Mouse (Mus musculus): ENCODE results near the gene Ift122. TPM values are rescaled to one million over a fixed set of nuclear protein-coding genes. Genes with fewer than 3 reads are reported as not detected.

Gene Ift122
- total and polyA plus RNA-seq, 3 experiments: 3.3 to 8.0 TPM; not detected in 1

GRCm38 (mm10) chr6:115897117-115897516 lies 43.8 kb downstream of the Ift122 start:
- no peaks in the 10 kb centered on the region for H3K79me2 ChIP-seq (ENCODE audit: control insufficient read depth, insufficient read depth, low read length, poor library complexity)
- H3K36me3 ChIP-seq (ENCODE audit: control insufficient read depth in 1 of 2, insufficient read depth in 2 of 2, low read length in 2 of 2): 0 out of 4 replicates have a peak, but pooled peaks cover 0 to 3% of the 10 kb centered on the region in 2 experiments
- H3K9me3 ChIP-seq (replicated peaks; ENCODE audit: insufficient read depth, low read length): no peaks in the 10 kb centered on the region
- no peak overlapping the region for H3K9ac ChIP-seq (ENCODE audit: control insufficient read depth, low read depth, low read length, poor library complexity, severe bottlenecking)
- no peaks in the 10 kb centered on the region for H3K27me3 ChIP-seq (ENCODE audit: control insufficient read depth in 1 of 2, insufficient read depth in 2 of 2, low read length in 2 of 2)
- no peak for TF ChIP-seq ETS1 (IDR thresholded peaks at IDR 0.05; ENCODE audit: low read depth, low read length)
- TF ChIP-seq MYB (IDR thresholded peaks at IDR 0.05; ENCODE audit: low read depth, low read length): no peak
- no peak for TF ChIP-seq CTCF (IDR thresholded peaks at IDR 0.05 in 2 of 3, conservative IDR thresholded peaks at IDR 0.05 in 1 of 3; ENCODE audit: control insufficient read depth in 1 of 3, insufficient read depth in 1 of 3, low read depth in 2 of 3, low read length in 3 of 3, poor library complexity in 1 of 3, severe bottlenecking in 1 of 3)
- TF ChIP-seq UBTF (IDR thresholded peaks at IDR 0.05; ENCODE audit: borderline replicate concordance, insufficient read depth, low read depth, low read length): no peak
- no peak for TF ChIP-seq HCFC1 (IDR thresholded peaks at IDR 0.05; ENCODE audit: low read depth, low read length)
- no peaks in the 10 kb centered on the region for H3K4me1 ChIP-seq (ENCODE audit: control insufficient read depth in 1 of 2, insufficient read depth in 2 of 2, low read length in 2 of 2)
- no peak overlapping the region for H3K27ac ChIP-seq (ENCODE audit: control insufficient read depth, low read depth, low read length)
- DNase-seq (ENCODE audit: low read depth, low spot score): no peak
- H3K4me3 ChIP-seq (ENCODE audit: control insufficient read depth in 1 of 2, insufficient read depth in 1 of 2, low read depth in 2 of 2, low read length in 2 of 2): no peak overlapping the region

GRCm38 (mm10) chr6:115897926-115898520 lies 44.8 kb downstream of the Ift122 start:
- TF ChIP-seq ETS1 (IDR thresholded peaks at IDR 0.05; ENCODE audit: low read depth, low read length) (no peak), POLR2A (IDR thresholded peaks at IDR 0.05; ENCODE audit: control insufficient read depth in 1 of 2, insufficient read depth in 1 of 2, low read depth in 1 of 2, low read length in 2 of 2, poor library complexity in 1 of 2) (no peak), CHD2 (IDR thresholded peaks at IDR 0.05; ENCODE audit: low read length) (no peak), NRF1 (IDR thresholded peaks at IDR 0.05; ENCODE audit: insufficient read depth, low read depth, low read length, poor library complexity, severe bottlenecking) (no peak), KAT2A (conservative IDR thresholded peaks at IDR 0.05; ENCODE audit: low read depth, low read length) (no peak), TBP (IDR thresholded peaks at IDR 0.05; ENCODE audit: low read depth, low read length) (no peak), MXI1 (IDR thresholded peaks at IDR 0.05; ENCODE audit: low read depth, low read length) (no peak), NELFE (IDR thresholded peaks at IDR 0.05; ENCODE audit: low read depth, low read length) (no peak), POLR2AphosphoS2 (IDR thresholded peaks at IDR 0.05; ENCODE audit: low read length) (no peak), RCOR1 (IDR thresholded peaks at IDR 0.05; ENCODE audit: low read depth, low read length) (no peak), MAX (IDR thresholded peaks at IDR 0.05; ENCODE audit: low read length) (no peak)
- H3K36me3 ChIP-seq (ENCODE audit: control insufficient read depth in 1 of 2, insufficient read depth in 2 of 2, low read length in 2 of 2): 0 out of 4 replicates have a peak, but pooled peaks cover 0 to 3% of the 10 kb centered on the region in 2 experiments
- H3K4me3 ChIP-seq (ENCODE audit: control insufficient read depth in 1 of 2, insufficient read depth in 1 of 2, low read depth in 2 of 2, low read length in 2 of 2): no peak overlapping the region
- no peaks in the 10 kb centered on the region for H3K9me3 ChIP-seq (replicated peaks; ENCODE audit: insufficient read depth, low read length)
- no peak overlapping the region for H3K27ac ChIP-seq (ENCODE audit: control insufficient read depth, low read depth, low read length)
- no peak for DNase-seq (ENCODE audit: low read depth, low spot score)
- H3K4me1 ChIP-seq (ENCODE audit: control insufficient read depth in 1 of 2, insufficient read depth in 2 of 2, low read length in 2 of 2): no peaks in the 10 kb centered on the region
- H3K79me2 ChIP-seq (ENCODE audit: control insufficient read depth, insufficient read depth, low read length, poor library complexity): no peaks in the 10 kb centered on the region
- no peaks in the 10 kb centered on the region for H3K27me3 ChIP-seq (ENCODE audit: control insufficient read depth in 1 of 2, insufficient read depth in 2 of 2, low read length in 2 of 2)
- no peak overlapping the region for H3K9ac ChIP-seq (ENCODE audit: control insufficient read depth, low read depth, low read length, poor library complexity, severe bottlenecking)

GRCm38 (mm10) chr6:115901062-115901461 lies 47.8 kb downstream of the Ift122 start:
- TF ChIP-seq MYC (IDR thresholded peaks at IDR 0.05; ENCODE audit: low read depth, low read length): no peak
- peak; percentile 92 for TF ChIP-seq SMC3 (IDR thresholded peaks at IDR 0.05; ENCODE audit: low read depth, low read length)
- peak; percentile 70 to 89 (median 80) for TF ChIP-seq CTCF (IDR thresholded peaks at IDR 0.05 in 2 of 3, conservative IDR thresholded peaks at IDR 0.05 in 1 of 3; ENCODE audit: control insufficient read depth in 1 of 3, insufficient read depth in 1 of 3, low read depth in 2 of 3, low read length in 3 of 3, poor library complexity in 1 of 3, severe bottlenecking in 1 of 3)
- peak; percentile 70 for TF ChIP-seq ZC3H11A (IDR thresholded peaks at IDR 0.05; ENCODE audit: low read depth, low read length)
- TF ChIP-seq RAD21 (IDR thresholded peaks at IDR 0.05; ENCODE audit: low read depth, low read length): peak; percentile 88
- TF ChIP-seq NRF1 (IDR thresholded peaks at IDR 0.05; ENCODE audit: insufficient read depth, low read depth, low read length, poor library complexity, severe bottlenecking): no peak
- TF ChIP-seq ZMIZ1 (IDR thresholded peaks at IDR 0.05; ENCODE audit: low read depth, low read length): no peak
- no peaks in the 10 kb centered on the region for H3K4me1 ChIP-seq (ENCODE audit: control insufficient read depth in 1 of 2, insufficient read depth in 2 of 2, low read length in 2 of 2)
- H3K27me3 ChIP-seq (ENCODE audit: control insufficient read depth in 1 of 2, insufficient read depth in 2 of 2, low read length in 2 of 2): no peaks in the 10 kb centered on the region
- H3K36me3 ChIP-seq (ENCODE audit: control insufficient read depth in 1 of 2, insufficient read depth in 2 of 2, low read length in 2 of 2): 0 out of 4 replicates have a peak, but pooled peaks cover 0 to 3% of the 10 kb centered on the region in 2 experiments
- peak; percentile 55 for DNase-seq (ENCODE audit: low read depth, low spot score)
- no peaks in the 10 kb centered on the region for H3K9me3 ChIP-seq (replicated peaks; ENCODE audit: insufficient read depth, low read length)
- no peak overlapping the region for H3K4me3 ChIP-seq (ENCODE audit: control insufficient read depth in 1 of 2, insufficient read depth in 1 of 2, low read depth in 2 of 2, low read length in 2 of 2)
- no peak overlapping the region for H3K9ac ChIP-seq (ENCODE audit: control insufficient read depth, low read depth, low read length, poor library complexity, severe bottlenecking)
- H3K79me2 ChIP-seq (ENCODE audit: control insufficient read depth, insufficient read depth, low read length, poor library complexity): no peaks in the 10 kb centered on the region
- H3K27ac ChIP-seq (ENCODE audit: control insufficient read depth, low read depth, low read length): no peak overlapping the region
